In the genomic region with DNA sequence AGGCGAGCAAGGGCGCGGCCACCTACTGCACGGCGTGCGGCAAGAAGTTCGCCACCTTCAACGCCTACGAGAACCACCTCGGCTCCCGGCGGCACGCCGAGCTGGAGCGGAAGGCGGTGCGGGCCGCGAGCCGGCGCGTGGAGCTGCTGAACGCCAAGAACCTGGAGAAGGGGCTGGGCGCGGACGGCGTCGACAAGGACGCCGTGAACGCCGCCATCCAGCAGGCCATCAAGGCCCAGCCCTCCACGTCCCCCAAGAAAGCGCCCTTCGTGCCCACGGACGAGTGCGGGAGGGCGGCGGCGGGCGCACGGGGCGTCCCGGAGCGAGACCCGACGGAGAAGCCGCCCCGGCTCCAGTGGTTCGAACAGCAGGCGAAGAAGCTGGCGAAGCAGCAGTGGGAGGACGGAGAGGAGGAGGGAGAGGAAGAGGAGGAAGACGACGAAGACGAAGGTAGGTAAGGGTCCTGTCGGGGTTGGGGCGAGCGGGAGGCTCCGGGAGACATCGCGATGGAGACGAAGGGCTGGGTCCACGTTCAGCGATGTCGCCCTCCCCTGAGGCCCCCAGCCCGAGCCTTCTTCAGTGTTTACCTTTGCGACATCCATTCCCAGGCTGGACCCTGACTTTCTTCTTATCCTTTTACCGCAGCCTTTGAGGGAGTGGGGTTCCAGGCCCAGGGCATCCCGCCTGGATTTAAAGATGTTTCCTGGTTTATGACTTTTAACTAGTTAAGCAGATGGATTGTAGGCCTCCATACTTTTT, we compare ENCODE assay signal across 8 mouse cellular contexts. TPM values are rescaled to one million over a fixed set of nuclear protein-coding genes. Genes with fewer than 3 reads are reported as not detected.
DNase-seq lines count a peak whose midpoint lies in the region; ATAC-seq and TF ChIP-seq lines count a peak whose summit lies in the region.

No protein-coding gene starts in this region.

- peak overlapping the region; percentile 90 for H3K27ac ChIP-seq in hindbrain, embryonic 14.5 days
- H3K27ac ChIP-seq in macrophage = peak overlapping the region; percentile 55
- H3K27ac ChIP-seq in thymus, adult 2 months (ENCODE audit: control insufficient read depth, insufficient read depth, low read length) = peak overlapping the region; percentile 52; the same call in 1 of the 2 replicates

- H3K9me3 ChIP-seq in hindbrain, embryonic 14.5 days (ENCODE audit: control insufficient read depth, low read length) = no peaks in the 10 kb centered on the region

- 0% methylated on average over 71 of the region's 71 CpGs for WGBS in hindbrain, embryonic 14.5 days
- under 1% methylated on average over 53 of the region's 71 CpGs for WGBS in macrophage (ENCODE audit: missing documents)
- under 1% methylated on average over 71 of the region's 71 CpGs for WGBS in thymus, adult 2 months

- peak overlapping the region; percentile 98 for H3K4me3 ChIP-seq in hindbrain, embryonic 14.5 days (replicated peaks; ENCODE audit: low read length)
- peak overlapping the region; percentile 97 for H3K4me3 ChIP-seq in macrophage (ENCODE audit: inconsistent target)
- peak overlapping the region; percentile 91 for H3K4me3 ChIP-seq in thymus, adult 2 months (ENCODE audit: control insufficient read depth, insufficient read depth, low read length)

- peaks cover 30% of the 10 kb centered on the region for H3K36me3 ChIP-seq in hindbrain, embryonic 14.5 days (replicated peaks; ENCODE audit: control insufficient read depth, insufficient read depth)
- H3K36me3 ChIP-seq in macrophage (ENCODE audit: inconsistent target) = peaks cover 17% of the 10 kb centered on the region
- peaks cover 11% of the 10 kb centered on the region for H3K36me3 ChIP-seq in thymus, adult 2 months (ENCODE audit: control insufficient read depth, insufficient read depth, low read length)

- no peak for ATAC-seq in hindbrain, embryonic 14.5 days (ENCODE audit: low FRiP score)

- no peaks in the 10 kb centered on the region for H3K27me3 ChIP-seq in hindbrain, embryonic 14.5 days (ENCODE audit: control insufficient read depth, insufficient read depth, low read length)
- no peaks in the 10 kb centered on the region for H3K27me3 ChIP-seq in thymus, adult 2 months (ENCODE audit: control insufficient read depth, insufficient read depth, low read length)

- H3K79me2 ChIP-seq in macrophage (ENCODE audit: inconsistent target) = peaks cover 52% of the 10 kb centered on the region

- H3K4me2 ChIP-seq in hindbrain, embryonic 14.5 days (replicated peaks) = peak overlapping the region; percentile 93

- 0 out of 2 replicates have a peak, but pooled peaks have one; percentile 42 for TF ChIP-seq CTCF in thymus, adult 2 months (IDR thresholded peaks at IDR 0.05; ENCODE audit: borderline replicate concordance, control insufficient read depth, extremely low read depth, insufficient read depth, low read length, poor library complexity)

- H3K4me1 ChIP-seq in hindbrain, embryonic 14.5 days (replicated peaks; ENCODE audit: control insufficient read depth, insufficient read depth, low read length) = peaks cover 18% of the 10 kb centered on the region
- H3K4me1 ChIP-seq in thymus, adult 2 months (replicated peaks; ENCODE audit: control insufficient read depth, insufficient read depth, low read length) = peaks cover 8% of the 10 kb centered on the region; the same call in 1 of the 2 replicates

- DNase-seq in gastrocnemius, postnatal 10 days = peak; percentile 61
- no peak for DNase-seq in gastrocnemius, postnatal 25 days
- DNase-seq in urinary bladder, adult 18-20 months (ENCODE audit: low spot score in 2 of 2) = peak; percentile 6 to 20
- no peak for DNase-seq in urinary bladder, postnatal 4 days (ENCODE audit: low spot score in 2 of 2)
- no peak for DNase-seq in hindbrain, embryonic 14.5 days (ENCODE audit: low spot score)
- DNase-seq in thymus, adult 2 months = peak; percentile 32
- DNase-seq in kidney, postnatal 4 days = no peak

- peak overlapping the region; percentile 91 for H3K9ac ChIP-seq in hindbrain, embryonic 14.5 days

- TF ChIP-seq POLR2A in thymus, adult 2 months (IDR thresholded peaks at IDR 0.05; ENCODE audit: control insufficient read depth, extremely low read depth, insufficient read depth, low read length, poor library complexity) = no peak

RNA-seq across cellular contexts. Expression of gene Zfp622, which starts 0.7 kb away (rescaled TPM):
- 10 to 100 TPM; 29.5 to 32.4 TPM for total RNA-seq in gastrocnemius, postnatal 10 days (2021)
- 10 to 100 TPM; 20.2 to 23.9 TPM for total RNA-seq in gastrocnemius, postnatal 25 days (2021)
- polyA plus RNA-seq in hindbrain, embryonic 14.5 days (2014; fragmentation: Nextera tagmentation; extraction: Ambion mirVana) = 37.1 and 37.4 TPM in 2 replicates
- total RNA-seq in macrophage (2018; cell fraction: chromatin; rRNA removed) = 100 to 1,000 TPM in 3 of 26 experiments, 10 to 100 TPM in 23; 39.9 to 175 (median 59.8) TPM
- total RNA-seq in macrophage (2018; cell fraction: cytosol; rRNA removed) = 10 to 100 TPM; 23.8 to 58.7 (median 33.8) TPM
- total RNA-seq in macrophage (2018; cell fraction: nucleus; rRNA removed) = 100 to 1,000 TPM in 4 of 26 experiments, 10 to 100 TPM in 22; 33.9 to 122 (median 51.6) TPM
- polyA plus RNA-seq in macrophage (2018) = 27.6 to 37.3 TPM (median 33.9 TPM) in 3 replicates
- 20.6 and 24.0 TPM in 2 replicates for polyA plus RNA-seq in thymus, adult 2 months (2012; rRNA removed)

Comparison
In these comparisons a context has a peak if more than half of its experiments do, and no peak if none do; other contexts are left out.
1. DNase-seq: peak in gastrocnemius, postnatal 10 days (single experiment), urinary bladder, adult 18-20 months (2 of 2) and thymus, adult 2 months (single experiment); none in gastrocnemius, postnatal 25 days (single experiment), urinary bladder, postnatal 4 days (0 of 2), hindbrain, embryonic 14.5 days (single experiment) and kidney, postnatal 4 days (0 of 2).
2. Peak in every context shown above with its lines, with median percentiles within 50 percentile points of each other: H3K27ac ChIP-seq and H3K4me3 ChIP-seq.